Mouse (Mus musculus): ENCODE measurements around the gene Akr1b3.

Akr1b3 gene

DNA sequence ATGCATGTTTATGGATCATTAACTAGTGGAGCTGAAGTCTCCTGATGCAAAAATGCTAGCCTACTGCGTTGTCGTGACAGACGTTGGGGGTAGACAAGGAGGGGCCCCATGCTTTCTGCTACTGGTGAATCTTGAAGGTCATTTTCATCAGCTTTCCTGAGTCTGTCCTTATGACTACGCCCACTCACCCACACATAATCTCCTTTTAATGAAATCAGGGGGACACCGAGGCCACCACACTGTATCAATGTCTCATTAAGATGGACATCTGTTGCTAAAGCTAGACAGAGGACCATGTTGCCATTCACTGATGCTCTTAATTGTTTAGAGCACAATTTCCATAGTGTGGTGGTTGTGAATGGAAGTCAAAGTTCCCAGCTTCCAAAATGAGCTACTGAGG lies 58.7 kb downstream of the Akr1b3 start:
- DNase-seq (ENCODE audit: low spot score): no peak

Data from urinary bladder, postnatal 14 days (tissue).